Mouse (Mus musculus) MEL (cell line): Measurements from ENCODE around the gene Cbx3. TPM values are rescaled to one million over a fixed set of nuclear protein-coding genes. Genes with fewer than 3 reads are reported as not detected.
A peak's percentile ranks its signal among the peaks of the same experiment; 100 is the strongest.

Experiments
- DNase-seq: peaks from one replicate; pipeline ENCODE4 v3.0.0; 2011; ENCODE audit warnings: low read depth, low spot score
- H3K27ac ChIP-seq: 2 replicates; pipeline ENCODE4 v1.5.1; 2012; ENCODE audit warnings: low read depth, mild to moderate bottlenecking, control low read depth, low read length, moderate library complexity; ENCODE audit not compliant: control insufficient read depth
- H3K27me3 ChIP-seq, 2 experiments: fragments of 150-350 bp in 1 of 2; sonication (generic) in 1 of 2; 2 replicates each; pipeline ENCODE4 v1.6.1; 2012; ENCODE audit warnings: low read length in 2 of 2, mild to moderate bottlenecking in 2 of 2, improper control_type of control experiment in 1 of 2, moderate library complexity in 1 of 2; ENCODE audit not compliant: insufficient read depth in 2 of 2, control insufficient read depth in 1 of 2
- H3K36me3 ChIP-seq, 2 experiments: 2 replicates each; pipeline ENCODE4 v1.6.1; 2012 to 2014; ENCODE audit warnings: low read length in 2 of 2, improper control_type of control experiment in 1 of 2, inconsistent platforms in 1 of 2, mild to moderate bottlenecking in 1 of 2; ENCODE audit not compliant: insufficient read depth in 2 of 2, control insufficient read depth in 1 of 2
- H3K4me1 ChIP-seq, 2 experiments: fragments of 150-350 bp in 1 of 2; sonication (generic) in 1 of 2; 2 replicates each; pipeline ENCODE4 v1.6.1; 2012; ENCODE audit warnings: low read length in 2 of 2, improper control_type of control experiment in 1 of 2, mild to moderate bottlenecking in 1 of 2; ENCODE audit not compliant: insufficient read depth in 2 of 2, control insufficient read depth in 1 of 2
- H3K4me3 ChIP-seq, 2 experiments: fragments of 150-350 bp in 1 of 2; sonication (generic) in 1 of 2; 2 replicates each; pipeline ENCODE4 v1.5.1; 2012; ENCODE audit warnings: low read depth in 2 of 2, low read length in 2 of 2, mild to moderate bottlenecking in 2 of 2, moderate library complexity in 2 of 2, control low read depth in 1 of 2, improper control_type of control experiment in 1 of 2; ENCODE audit not compliant: control insufficient read depth in 1 of 2, insufficient read depth in 1 of 2
- H3K79me2 ChIP-seq: 2 replicates; pipeline ENCODE4 v1.6.1; 2012; ENCODE audit warnings: mild to moderate bottlenecking, low read length, moderate library complexity; ENCODE audit not compliant: control insufficient read depth, poor library complexity, insufficient read depth
- H3K9ac ChIP-seq: 2 replicates; pipeline ENCODE4 v1.6.1; 2012; ENCODE audit warnings: low read depth, mild to moderate bottlenecking, control low read depth, low read length, moderate library complexity; ENCODE audit not compliant: control insufficient read depth, poor library complexity, severe bottlenecking
- H3K9me3 ChIP-seq: fragments of 150-350 bp; sonication (generic); replicated peaks from 2 replicates; pipeline ENCODE4 v1.6.1; 2012; ENCODE audit warnings: mild to moderate bottlenecking, low read length, improper control_type of control experiment, moderate library complexity; ENCODE audit not compliant: insufficient read depth
- BHLHE40 ChIP-seq: IDR thresholded peaks from 2 replicates; pipeline ENCODE4 v1.6.1; 2012; ENCODE audit warnings: low read depth, mild to moderate bottlenecking, inconsistent platforms, low read length, improper control_type of control experiment, borderline replicate concordance
- CHD1 ChIP-seq: IDR thresholded peaks from 2 replicates; pipeline ENCODE4 v1.6.1; 2012; ENCODE audit warnings: low read depth, mild to moderate bottlenecking, inconsistent platforms, low read length, improper control_type of control experiment
- CHD2 ChIP-seq: IDR thresholded peaks from 2 replicates; pipeline ENCODE4 v1.6.1; 2011; ENCODE audit warnings: low read length, improper control_type of control experiment
- CTCF ChIP-seq, 3 experiments: IDR thresholded peaks in 2 of 3; conservative IDR thresholded peaks in 1 of 3; 2 replicates each; pipeline ENCODE4 v1.5.1; 2011 to 2012; ENCODE audit warnings: low read length in 3 of 3, low read depth in 2 of 3, mild to moderate bottlenecking in 2 of 3, improper control_type of control experiment in 1 of 3, inconsistent platforms in 1 of 3, mixed read lengths in 1 of 3, moderate library complexity in 1 of 3; ENCODE audit not compliant: control insufficient read depth in 1 of 3, insufficient read depth in 1 of 3, poor library complexity in 1 of 3, severe bottlenecking in 1 of 3
- E2F4 ChIP-seq: IDR thresholded peaks from 2 replicates; pipeline ENCODE4 v1.6.1; 2011; ENCODE audit warnings: low read depth, low read length, improper control_type of control experiment, borderline replicate concordance
- ELF1 ChIP-seq: IDR thresholded peaks from 2 replicates; pipeline ENCODE4 v1.6.1; 2014; ENCODE audit warnings: low read depth, mild to moderate bottlenecking, inconsistent platforms, low read length, improper control_type of control experiment, moderate library complexity
- EP300 ChIP-seq, 2 experiments: IDR thresholded peaks; 2 replicates each; pipeline ENCODE4 v1.6.1; 2011; ENCODE audit warnings: improper control_type of control experiment in 2 of 2, low read length in 2 of 2, low read depth in 1 of 2, mild to moderate bottlenecking in 1 of 2
- GABPA ChIP-seq: IDR thresholded peaks from 2 replicates; pipeline ENCODE4 v1.6.1; 2012; ENCODE audit warnings: low read depth, mild to moderate bottlenecking, inconsistent platforms, low read length, improper control_type of control experiment, moderate library complexity
- GATA1 ChIP-seq: IDR thresholded peaks from 2 replicates; pipeline ENCODE4 v1.6.1; 2011; ENCODE audit warnings: low read depth, low read length, improper control_type of control experiment
- MAX ChIP-seq: IDR thresholded peaks from 2 replicates; pipeline ENCODE4 v1.6.1; 2011; ENCODE audit warnings: low read length, improper control_type of control experiment
- MXI1 ChIP-seq: IDR thresholded peaks from 2 replicates; pipeline ENCODE4 v1.6.1; 2011; ENCODE audit warnings: mild to moderate bottlenecking, low read depth, low read length, improper control_type of control experiment
- MYB ChIP-seq: IDR thresholded peaks from 2 replicates; pipeline ENCODE4 v1.6.1; 2011; ENCODE audit warnings: mild to moderate bottlenecking, low read depth, low read length, improper control_type of control experiment
- NELFE ChIP-seq: IDR thresholded peaks from 2 replicates; pipeline ENCODE4 v1.6.1; 2011; ENCODE audit warnings: low read depth, low read length, improper control_type of control experiment
- POLR2A ChIP-seq, 2 experiments: IDR thresholded peaks; 2 replicates each; pipeline ENCODE4 v1.6.1; 2011 to 2012; ENCODE audit warnings: low read length in 2 of 2, mild to moderate bottlenecking in 2 of 2, control low read depth in 1 of 2, improper control_type of control experiment in 1 of 2, low read depth in 1 of 2, moderate library complexity in 1 of 2; ENCODE audit not compliant: control insufficient read depth in 1 of 2, insufficient read depth in 1 of 2, poor library complexity in 1 of 2
- POLR2AphosphoS5 ChIP-seq: IDR thresholded peaks from 2 replicates; pipeline ENCODE4 v1.6.1; 2012; ENCODE audit warnings: low read depth, borderline replicate concordance, mild to moderate bottlenecking, inconsistent platforms, low read length, moderate library complexity, mixed read lengths
- RAD21 ChIP-seq: IDR thresholded peaks from 2 replicates; pipeline ENCODE4 v1.6.1; 2011; ENCODE audit warnings: mild to moderate bottlenecking, low read depth, low read length, improper control_type of control experiment
- RCOR1 ChIP-seq: IDR thresholded peaks from 2 replicates; pipeline ENCODE4 v1.6.1; 2012; ENCODE audit warnings: low read depth, mild to moderate bottlenecking, inconsistent platforms, low read length, improper control_type of control experiment
- SIN3A ChIP-seq: IDR thresholded peaks from 2 replicates; pipeline ENCODE4 v1.6.1; 2012; ENCODE audit warnings: low read length, improper control_type of control experiment, inconsistent platforms
- TAL1 ChIP-seq: IDR thresholded peaks from 2 replicates; pipeline ENCODE4 v1.6.1; 2012; ENCODE audit warnings: mild to moderate bottlenecking, inconsistent platforms, low read length, moderate library complexity, mixed read lengths
- TBP ChIP-seq: IDR thresholded peaks from 2 replicates; pipeline ENCODE4 v1.8.0; 2011; ENCODE audit warnings: low read depth, low read length, improper control_type of control experiment
- UBTF ChIP-seq: IDR thresholded peaks from 2 replicates; pipeline ENCODE4 v1.6.1; 2012; ENCODE audit warnings: low read depth, mild to moderate bottlenecking, inconsistent platforms, low read length, improper control_type of control experiment, moderate library complexity, borderline replicate concordance; ENCODE audit not compliant: insufficient read depth
- USF2 ChIP-seq, 2 experiments: IDR thresholded peaks; 2 replicates each; pipeline ENCODE4 v1.6.1; 2011 to 2012; ENCODE audit warnings: improper control_type of control experiment in 2 of 2, low read length in 2 of 2, borderline replicate concordance in 1 of 2, inconsistent platforms in 1 of 2, low read depth in 1 of 2, mild to moderate bottlenecking in 1 of 2; ENCODE audit not compliant: insufficient read depth in 1 of 2
- ZMIZ1 ChIP-seq: IDR thresholded peaks from 2 replicates; pipeline ENCODE4 v1.6.1; 2012; ENCODE audit warnings: low read depth, mild to moderate bottlenecking, inconsistent platforms, low read length, improper control_type of control experiment, moderate library complexity
- ZNF384 ChIP-seq: IDR thresholded peaks from 2 replicates; pipeline ENCODE4 v1.6.1; 2012; ENCODE audit warnings: low read depth, mild to moderate bottlenecking, inconsistent platforms, low read length, improper control_type of control experiment
- polyA plus RNA-seq, 2 experiments: library from polyadenylated mRNA; stranded (reverse) in 1 of 2; unstranded in 1 of 2; fragments of >175 nt in 1 of 2; fragments of >200 nt in 1 of 2; gene quantifications; 2 replicates each; pipeline versions ENCODE4 v1.2.1 to v1.2.4; 2012; ENCODE audit warnings: low replicate concordance in 2 of 2, low read depth in 1 of 2; ENCODE audit not compliant: insufficient read length in 2 of 2, insufficient read depth in 1 of 2, missing spikeins in 1 of 2
- total RNA-seq: library from RNA; depleted of rRNA; stranded (reverse); fragments of 300-350 nt; gene quantifications from 2 replicates; pipeline ENCODE4 v1.2.3, GENCODE M21; 2012

Gene Cbx3
- total and polyA plus RNA-seq, 3 experiments, result 177 to 250 TPM; not detected in 1

GRCm38 (mm10) chr6:51486731-51487130, 16.6 kb downstream of the Cbx3 start:
- no peaks in the 10 kb centered on the region for H3K27me3 ChIP-seq
- H3K9me3 ChIP-seq, result no peaks in the 10 kb centered on the region
- peak; percentile 49 for DNase-seq
- H3K27ac ChIP-seq, result peak overlapping the region; percentile 95
- H3K36me3 ChIP-seq, result peaks cover 6 to 28% of the 10 kb centered on the region in 2 experiments
- no peak overlapping the region for H3K4me3 ChIP-seq
- H3K4me1 ChIP-seq, result peaks cover 12 to 15% of the 10 kb centered on the region in 2 experiments
- H3K79me2 ChIP-seq, result no peaks in the 10 kb centered on the region
- H3K9ac ChIP-seq, result no peak overlapping the region; the same call in 1 of the 2 replicates
- TF ChIP-seq CHD1 (no peak), MYB (no peak), MAX (no peak), CTCF (IDR thresholded peaks at IDR 0.05 in 2 of 3, conservative IDR thresholded peaks at IDR 0.05 in 1 of 3; ENCODE audit: control insufficient read depth in 1 of 3, insufficient read depth in 1 of 3, low read depth in 2 of 3, low read length in 3 of 3, poor library complexity in 1 of 3, severe bottlenecking in 1 of 3) (no peak), RAD21 (no peak), UBTF (no peak), RCOR1 (no peak), ELF1 (no peak)

- Histone ChIP-seq H3K27me3 (no peaks in the 10 kb centered on the region), H3K79me2 (no peaks in the 10 kb centered on the region), H3K4me3 (no peak overlapping the region), H3K4me1 (peaks cover 12 to 14% of the 10 kb centered on the region in 2 experiments)
- TF ChIP-seq ZNF384 (no peak), SIN3A (no peak), NELFE (no peak), MXI1 (no peak), POLR2A (IDR thresholded peaks at IDR 0.05; ENCODE audit: control insufficient read depth in 1 of 2, insufficient read depth in 1 of 2, low read depth in 1 of 2, low read length in 2 of 2, poor library complexity in 1 of 2) (no peak), USF2 (IDR thresholded peaks at IDR 0.05; ENCODE audit: borderline replicate concordance in 1 of 2, insufficient read depth in 1 of 2, low read depth in 1 of 2, low read length in 2 of 2) (no peak), TAL1 (no peak), EP300 (IDR thresholded peaks at IDR 0.05; ENCODE audit: low read depth in 1 of 2, low read length in 2 of 2) (no peak), MAX (no peak), MYB (no peak), GATA1 (no peak), BHLHE40 (no peak), POLR2AphosphoS5 (no peak), E2F4 (no peak), ZMIZ1 (no peak), RCOR1 (no peak), GABPA (no peak), CHD2 (no peak), TBP (no peak)
- TF ChIP-seq, all 39 proteins: peak for 0
- no peaks in the 10 kb centered on the region for H3K9me3 ChIP-seq
- no peak for DNase-seq
- H3K36me3 ChIP-seq, result peaks cover 0 to 23% of the 10 kb centered on the region in 2 experiments; a peak in 2 of 4 replicates
- no peak overlapping the region for H3K27ac ChIP-seq
- no peak overlapping the region for H3K9ac ChIP-seq
Observed at GRCm38 (mm10) chr6:51489787-51490186, 19.6 kb downstream of the Cbx3 start.
